Mouse (Mus musculus) stomach, postnatal 0 days (tissue): Measurements from ENCODE around the gene Msi2. TPM values are rescaled to one million over a fixed set of nuclear protein-coding genes. Genes with fewer than 3 reads are reported as not detected.

Experiments
- ATAC-seq: fragments of 200-750 bp; cut with Nextera tagmentation; 2 replicates; pipeline ENCODE4 v1.8.0; 2017; ENCODE audit not compliant: low FRiP score, low TSS enrichment
- DNase-seq: peaks from one replicate; pipeline ENCODE4 v3.0.0-alpha.2; 2016; ENCODE audit warnings: low spot score
- H3K27ac ChIP-seq: fragments of 300-500 bp; sonication (generic); replicated peaks from 2 replicates; pipeline ENCODE4 v1.5.1; 2014; ENCODE audit warnings: mild to moderate bottlenecking, control low read depth
- H3K27me3 ChIP-seq: fragments of 300-500 bp; sonication (generic); 2 replicates; pipeline ENCODE4 v1.6.1; 2014; ENCODE audit warnings: low read length; ENCODE audit not compliant: control insufficient read depth, insufficient read depth
- H3K36me3 ChIP-seq: fragments of 300-500 bp; sonication (generic); 2 replicates; pipeline ENCODE4 v1.6.1; 2014; ENCODE audit warnings: low read length, mixed read lengths; ENCODE audit not compliant: control insufficient read depth, insufficient read depth
- H3K4me1 ChIP-seq: fragments of 300-500 bp; sonication (generic); replicated peaks from 2 replicates; pipeline ENCODE4 v1.6.1; 2014; ENCODE audit warnings: antibody characterized with exemption; ENCODE audit not compliant: control insufficient read depth, insufficient read depth
- H3K4me2 ChIP-seq: fragments of 300-500 bp; sonication (generic); replicated peaks from 2 replicates; pipeline ENCODE4 v1.6.1; 2014; ENCODE audit warnings: low read depth, mild to moderate bottlenecking, control low read depth, moderate library complexity
- H3K4me3 ChIP-seq: fragments of 300-500 bp; sonication (generic); 2 replicates; pipeline ENCODE4 v1.5.1; 2014; ENCODE audit warnings: low read depth, low read length, control low read depth
- H3K9ac ChIP-seq: fragments of 300-500 bp; sonication (generic); 2 replicates; pipeline ENCODE4 v1.6.1; 2014; ENCODE audit warnings: mild to moderate bottlenecking, low read length, control low read depth, mixed read lengths
- H3K9me3 ChIP-seq: fragments of 300-500 bp; sonication (generic); 2 replicates; pipeline ENCODE4 v1.6.1; 2016; ENCODE audit warnings: low read length; ENCODE audit not compliant: control insufficient read depth
- CTCF ChIP-seq: IDR thresholded peaks from 2 replicates; pipeline ENCODE4 v1.5.1; 2016; ENCODE audit warnings: antibody characterized with exemption, low read depth, mild to moderate bottlenecking, moderate library complexity
- EP300 ChIP-seq: optimal IDR thresholded peaks from 2 replicates; pipeline ENCODE3; 2016; ENCODE audit warnings: antibody characterized with exemption
- WGBS: fragments of 180-500 bp; shearing (Covaris S2); extraction: QIAGEN DNeasy Blood & Tissue Kit; methylation state at CpG from one replicate; pipeline ENCODE4 v1.1.7; 2014; 5-methylcytosine and 5-hydroxymethylcytosine counted together
- polyA plus RNA-seq: library from polyadenylated mRNA; unstranded; fragments of >200 nt; fragmentation: Nextera tagmentation; extraction: Ambion mirVana; gene quantifications from 2 replicates; pipeline ENCODE4 v1.2.1, GENCODE M21; 2015

The Msi2 gene
- polyA plus RNA-seq, 1 experiment from 2014 or later = 6.7 TPM

DNA sequence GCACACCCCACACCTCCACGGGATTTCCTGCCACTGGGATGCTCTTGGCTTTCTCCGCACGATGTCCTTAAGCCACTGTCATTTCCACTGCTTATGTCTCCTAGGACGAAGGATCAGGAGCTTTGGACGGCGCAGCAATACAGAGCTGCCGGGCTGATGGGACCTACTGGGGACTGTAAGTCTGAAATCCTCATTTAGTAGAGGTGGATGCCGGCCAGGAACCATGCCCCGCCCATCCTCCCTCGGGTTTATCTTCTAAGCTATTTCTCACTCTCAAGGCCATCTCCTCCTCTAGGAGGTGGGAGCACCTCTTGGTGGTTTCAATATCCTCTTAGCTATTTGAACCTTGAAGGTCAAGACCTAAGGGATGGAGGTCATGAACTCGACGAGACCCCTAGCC is 362.3 kb downstream of the Msi2 start:
- H3K9ac ChIP-seq = no peak overlapping the region
- no peak overlapping the region for H3K4me2 ChIP-seq
- 0 out of 2 replicates have a peak overlapping the region, but pooled peaks have one; percentile 35 for H3K27ac ChIP-seq
- H3K4me3 ChIP-seq = no peak overlapping the region
- no peaks in the 10 kb centered on the region; the same call in 1 of the 2 replicates for H3K36me3 ChIP-seq
- ATAC-seq = no peak
- H3K4me1 ChIP-seq = no peaks in the 10 kb centered on the region
- H3K27me3 ChIP-seq = no peaks in the 10 kb centered on the region
- WGBS = 73% methylated on average over 12 of the region's 12 CpGs
- DNase-seq = no peak
- H3K9me3 ChIP-seq = no peaks in the 10 kb centered on the region
- TF ChIP-seq EP300 = no peak
- no peak for TF ChIP-seq CTCF

DNA sequence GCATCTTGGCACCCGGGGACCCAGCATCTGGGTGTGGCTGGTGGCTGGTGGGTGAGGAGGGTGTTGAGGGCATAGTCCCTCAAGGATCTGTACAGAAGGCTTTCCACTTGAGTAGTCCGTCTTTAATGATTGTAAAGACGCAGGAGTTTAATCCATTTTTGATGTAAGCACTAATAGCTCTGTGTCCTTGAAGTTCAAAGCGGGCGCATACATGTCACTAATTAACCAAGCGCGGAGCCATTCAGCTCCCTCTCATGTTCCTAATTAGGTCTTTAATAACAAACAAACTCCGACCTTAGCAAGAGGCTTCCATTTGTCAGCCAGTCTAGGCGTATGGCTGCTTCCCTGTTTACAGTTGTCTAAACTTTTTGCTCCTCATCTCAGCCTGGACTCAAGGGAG is 363.5 kb downstream of the Msi2 start:
- 85% methylated on average over 9 of the region's 9 CpGs for WGBS
- TF ChIP-seq CTCF (no peak), EP300 (no peak)
- DNase-seq (no peak), ATAC-seq (no peak)
- Histone ChIP-seq H3K36me3 (no peaks in the 10 kb centered on the region; the same call in 1 of the 2 replicates), H3K4me1 (no peaks in the 10 kb centered on the region), H3K27me3 (no peaks in the 10 kb centered on the region), H3K9ac (no peak overlapping the region), H3K9me3 (no peaks in the 10 kb centered on the region), H3K4me3 (no peak overlapping the region), H3K27ac (no peak overlapping the region), H3K4me2 (no peak overlapping the region)

- no peak for TF ChIP-seq EP300
- TF ChIP-seq CTCF = no peak
- 70% methylated on average over 3 of the region's 3 CpGs for WGBS
- ATAC-seq (no peak), DNase-seq (no peak)
- no peak overlapping the region for H3K27ac ChIP-seq
- no peak overlapping the region for H3K4me2 ChIP-seq
- H3K4me3 ChIP-seq = no peak overlapping the region
- H3K9ac ChIP-seq = no peak overlapping the region
- no peaks in the 10 kb centered on the region for H3K27me3 ChIP-seq
- no peaks in the 10 kb centered on the region for H3K9me3 ChIP-seq
- no peaks in the 10 kb centered on the region for H3K4me1 ChIP-seq
- no peaks in the 10 kb centered on the region; the same call in 1 of the 2 replicates for H3K36me3 ChIP-seq
Observed at GRCm38 (mm10) chr11:88351722-88352473, 366.4 kb downstream of the Msi2 start.

GRCm38 (mm10) chr11:88348690-88349089 is 369.6 kb downstream of the Msi2 start:
- ATAC-seq = no peak
- 80% methylated on average over 23 of the region's 23 CpGs for WGBS
- H3K4me2 ChIP-seq = no peak overlapping the region

GRCm38 (mm10) chr11:88348056-88348455 is 370.3 kb downstream of the Msi2 start:
- no peak for ATAC-seq
- no peaks in the 10 kb centered on the region for H3K9me3 ChIP-seq
- WGBS = 89% methylated on average over 3 of the region's 3 CpGs

More at GRCm38 (mm10) chr11:88348690-88349089, 369.6 kb downstream of the Msi2 start:
- Histone ChIP-seq H3K27me3 (no peaks in the 10 kb centered on the region), H3K4me1 (no peaks in the 10 kb centered on the region), H3K9ac (no peak overlapping the region), H3K27ac (no peak overlapping the region), H3K9me3 (no peaks in the 10 kb centered on the region), H3K4me3 (no peak overlapping the region), H3K36me3 (no peaks in the 10 kb centered on the region)
- no peak for TF ChIP-seq EP300
- no peak for TF ChIP-seq CTCF
- DNase-seq = no peak

GRCm38 (mm10) chr11:88346066-88346465 is 372.2 kb downstream of the Msi2 start:
- no peaks in the 10 kb centered on the region for H3K4me1 ChIP-seq
- ATAC-seq (no peak), DNase-seq (no peak)
- H3K27me3 ChIP-seq = no peaks in the 10 kb centered on the region
- H3K4me3 ChIP-seq = no peak overlapping the region
- no peak for TF ChIP-seq EP300
- WGBS = 74% methylated on average over 5 of the region's 5 CpGs
- H3K36me3 ChIP-seq = no peaks in the 10 kb centered on the region
- H3K9me3 ChIP-seq = no peaks in the 10 kb centered on the region
- H3K9ac ChIP-seq = no peak overlapping the region
- H3K27ac ChIP-seq = no peak overlapping the region
- no peak overlapping the region for H3K4me2 ChIP-seq

More at GRCm38 (mm10) chr11:88348056-88348455, 370.3 kb downstream of the Msi2 start:
- Histone ChIP-seq H3K4me2 (no peak overlapping the region), H3K4me3 (no peak overlapping the region), H3K27me3 (no peaks in the 10 kb centered on the region), H3K9ac (no peak overlapping the region), H3K36me3 (no peaks in the 10 kb centered on the region), H3K27ac (no peak overlapping the region), H3K4me1 (no peaks in the 10 kb centered on the region)
- TF ChIP-seq CTCF (no peak), EP300 (no peak)
- DNase-seq = no peak
